Mouse (Mus musculus) embryonic facial prominence, embryonic 12.5 days (tissue): ENCODE measurements around the gene Rbm47. TPM values are rescaled to one million over a fixed set of nuclear protein-coding genes. Genes with fewer than 3 reads are reported as not detected.
"Not testable (repeated sequence)": the region's sequence is repeated elsewhere in the genome, so short reads cannot be mapped to it uniquely, and the experiment has no call there.

Experiments
- ATAC-seq: fragments of 200-750 bp; cut with Nextera tagmentation; 2 replicates; pipeline ENCODE4 v1.8.0; 2017; ENCODE audit not compliant: insufficient number of reproducible peaks, insufficient read depth, low FRiP score, low TSS enrichment
- H3K27ac ChIP-seq: fragments of 300-500 bp; sonication (generic); 2 replicates; pipeline ENCODE4 v1.5.1; 2016; ENCODE audit warnings: mild to moderate bottlenecking
- H3K27me3 ChIP-seq: fragments of 300-500 bp; sonication (generic); 2 replicates; pipeline ENCODE4 v1.6.1; 2016; ENCODE audit warnings: mild to moderate bottlenecking, moderate library complexity
- H3K36me3 ChIP-seq: fragments of 300-500 bp; sonication (generic); 2 replicates; pipeline ENCODE4 v1.6.1; 2016; ENCODE audit warnings: mild to moderate bottlenecking
- H3K4me1 ChIP-seq: fragments of 300-500 bp; sonication (generic); 2 replicates; pipeline ENCODE4 v1.6.1; 2016
- H3K4me2 ChIP-seq: fragments of 300-500 bp; sonication (generic); replicated peaks from 2 replicates; pipeline ENCODE4 v1.6.1; 2016; ENCODE audit warnings: mild to moderate bottlenecking, moderate library complexity
- H3K4me3 ChIP-seq: fragments of 300-500 bp; sonication (generic); 2 replicates; pipeline ENCODE4 v1.5.1; 2016; ENCODE audit warnings: mild to moderate bottlenecking
- H3K9ac ChIP-seq: fragments of 300-500 bp; sonication (generic); 2 replicates; pipeline ENCODE4 v1.6.1; 2016; ENCODE audit warnings: mild to moderate bottlenecking, moderate library complexity
- H3K9me3 ChIP-seq: fragments of 300-500 bp; sonication (generic); 2 replicates; pipeline ENCODE4 v1.6.1; 2016; ENCODE audit warnings: mild to moderate bottlenecking, moderate library complexity
- WGBS: fragments of 180-500 bp; shearing (Covaris S2); methylation state at CpG from one replicate; pipeline ENCODE4 v1.1.7; 2016; 5-methylcytosine and 5-hydroxymethylcytosine counted together
- polyA plus RNA-seq: library from polyadenylated mRNA; unstranded; fragments of >200 nt; fragmentation: Nextera tagmentation; extraction: Ambion mirVana; gene quantifications from 2 replicates; pipeline ENCODE4 v1.2.1, GENCODE M21; 2016

Gene Rbm47
- polyA plus RNA-seq, 1 experiment from 2014 or later = 5.0 TPM

DNA sequence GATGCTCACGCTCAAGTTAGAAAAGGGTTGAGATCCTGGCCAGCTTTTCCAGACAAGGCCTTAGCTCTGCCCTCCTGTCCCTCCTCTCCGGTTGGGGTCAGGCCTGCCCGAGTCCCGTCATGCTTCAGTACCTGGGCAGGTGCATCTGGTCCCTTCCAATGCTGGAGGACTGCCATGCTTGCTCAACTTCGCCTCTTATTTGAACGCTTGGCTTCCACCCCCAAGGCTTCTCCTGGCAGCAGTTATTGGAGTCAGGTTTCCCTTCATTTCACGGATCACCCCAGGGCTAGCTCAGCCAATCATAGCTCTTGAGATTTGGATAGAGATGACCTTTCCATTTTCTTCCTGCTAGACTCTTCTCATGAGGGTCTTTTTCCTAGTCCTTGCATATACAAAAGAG lies 172.8 kb downstream of the Rbm47 start:
- H3K4me2 ChIP-seq = no peak overlapping the region
- no peaks in the 10 kb centered on the region for H3K36me3 ChIP-seq
- no peaks in the 10 kb centered on the region for H3K9me3 ChIP-seq
- no peaks in the 10 kb centered on the region for H3K27me3 ChIP-seq
- no peak overlapping the region for H3K4me3 ChIP-seq
- WGBS = 59% methylated on average over 7 of the region's 7 CpGs
- no peak overlapping the region for H3K9ac ChIP-seq
- no peak for ATAC-seq
- 0 out of 2 replicates have a peak, but pooled peaks cover 3% of the 10 kb centered on the region for H3K4me1 ChIP-seq
- H3K27ac ChIP-seq = no peak overlapping the region

DNA sequence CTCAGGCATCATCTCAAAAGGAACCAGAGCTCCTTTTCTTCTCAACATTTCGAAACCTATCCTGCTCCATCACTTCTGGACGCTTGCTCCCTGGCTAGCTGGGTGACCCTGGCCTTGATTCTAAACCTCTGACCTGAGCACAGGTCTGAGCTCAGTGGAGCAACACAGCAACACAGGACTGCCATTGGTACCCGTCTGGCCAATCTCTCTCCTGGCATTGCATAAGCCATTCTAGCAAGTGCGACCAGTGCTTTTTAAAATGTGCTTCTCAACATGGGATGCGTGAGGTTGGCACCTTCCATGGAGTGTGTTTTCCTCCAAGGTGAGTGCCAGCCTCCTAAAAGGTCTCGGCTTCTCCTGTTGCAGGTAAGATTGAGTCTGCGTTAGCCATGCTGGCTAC lies 173.8 kb downstream of the Rbm47 start:
- H3K9ac ChIP-seq = no peak overlapping the region
- no peaks in the 10 kb centered on the region for H3K9me3 ChIP-seq
- H3K27me3 ChIP-seq = no peaks in the 10 kb centered on the region
- H3K4me3 ChIP-seq = no peak overlapping the region
- no peak overlapping the region for H3K27ac ChIP-seq
- H3K4me2 ChIP-seq = no peak overlapping the region
- ATAC-seq = no peak
- H3K4me1 ChIP-seq = 0 out of 2 replicates have a peak, but pooled peaks cover 3% of the 10 kb centered on the region
- 87% methylated on average over 7 of the region's 7 CpGs for WGBS
- H3K36me3 ChIP-seq = no peaks in the 10 kb centered on the region

DNA sequence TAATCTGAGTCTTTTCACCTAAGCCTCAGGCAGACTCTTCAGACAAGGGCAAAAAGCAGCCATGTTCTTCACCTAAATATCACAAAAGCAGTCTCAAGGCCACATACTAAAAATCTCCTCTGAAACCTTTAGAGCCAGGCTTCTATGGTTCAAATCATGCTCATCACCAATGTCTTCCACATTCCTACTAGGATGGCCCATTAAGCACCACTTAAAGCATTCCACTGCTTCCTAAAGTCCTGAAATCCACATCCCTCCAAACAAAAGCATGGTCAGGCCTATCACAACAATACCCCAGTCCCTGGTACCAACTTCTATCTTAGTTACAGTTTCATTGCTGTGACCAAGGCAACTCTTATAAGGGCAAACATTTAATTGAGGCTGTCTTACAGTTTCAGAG lies 175.1 kb downstream of the Rbm47 start:
- Histone ChIP-seq H3K9ac (no peak overlapping the region), H3K4me3 (no peak overlapping the region), H3K4me2 (no peak overlapping the region), H3K4me1 (0 out of 2 replicates have a peak, but pooled peaks cover 3% of the 10 kb centered on the region), H3K36me3 (no peaks in the 10 kb centered on the region), H3K27ac (no peak overlapping the region), H3K9me3 (no peaks in the 10 kb centered on the region), H3K27me3 (no peaks in the 10 kb centered on the region)
- ATAC-seq = no peak

DNA sequence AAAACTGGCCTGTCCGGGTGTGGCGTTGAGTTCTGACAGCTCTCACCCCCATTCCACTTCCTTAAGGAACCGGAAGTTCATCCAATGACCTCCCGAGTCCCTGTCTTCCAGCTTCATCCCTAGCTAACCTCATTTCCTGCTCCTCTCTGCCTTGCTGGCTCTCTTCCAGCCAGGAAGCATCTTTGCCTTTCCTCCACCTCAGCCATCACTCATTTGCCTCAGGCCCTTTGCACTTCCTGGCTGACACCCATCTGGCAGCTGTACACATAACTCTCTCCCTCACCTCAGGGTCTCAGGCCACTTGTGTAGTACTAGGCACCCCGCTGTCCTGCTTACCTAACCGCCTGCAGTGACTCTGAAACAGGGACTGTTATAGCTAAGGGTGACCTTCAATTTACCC lies 178.3 kb downstream of the Rbm47 start:
- Histone ChIP-seq H3K27ac (no peak overlapping the region), H3K4me1 (no peaks in the 10 kb centered on the region), H3K36me3 (no peaks in the 10 kb centered on the region), H3K4me2 (no peak overlapping the region), H3K27me3 (no peaks in the 10 kb centered on the region), H3K9me3 (no peaks in the 10 kb centered on the region), H3K4me3 (no peak overlapping the region), H3K9ac (no peak overlapping the region)
- no peak for ATAC-seq
- 75% methylated on average over 6 of the region's 6 CpGs for WGBS

DNA sequence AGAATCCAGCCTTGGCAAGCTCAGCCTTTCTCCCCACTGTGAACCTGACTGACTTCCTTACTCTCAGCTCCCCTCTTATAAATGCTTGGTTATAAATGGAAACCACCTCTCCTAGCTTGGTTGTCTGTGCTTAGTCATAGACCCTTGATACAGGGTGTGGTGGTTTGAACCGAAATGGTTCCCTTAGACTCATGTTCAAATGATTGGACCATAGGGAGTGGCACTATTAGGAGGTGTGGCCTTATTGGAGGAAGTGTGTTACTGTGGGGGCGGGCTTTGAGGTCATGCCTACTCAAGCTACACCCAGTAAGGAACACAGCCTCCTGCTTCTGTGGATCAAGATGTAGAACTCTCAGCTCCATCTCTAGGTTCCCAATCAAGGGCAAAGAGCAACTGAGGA lies 181.7 kb downstream of the Rbm47 start:
- no peaks in the 10 kb centered on the region for H3K27me3 ChIP-seq
- no peaks in the 10 kb centered on the region for H3K9me3 ChIP-seq
- no peaks in the 10 kb centered on the region for H3K4me1 ChIP-seq
- no peak overlapping the region for H3K4me2 ChIP-seq
- no peak overlapping the region for H3K9ac ChIP-seq
- no peak overlapping the region for H3K4me3 ChIP-seq
- H3K27ac ChIP-seq = no peak overlapping the region
- no peak for ATAC-seq
- 83% methylated on average over 2 of the region's 2 CpGs for WGBS
- no peaks in the 10 kb centered on the region for H3K36me3 ChIP-seq

DNA sequence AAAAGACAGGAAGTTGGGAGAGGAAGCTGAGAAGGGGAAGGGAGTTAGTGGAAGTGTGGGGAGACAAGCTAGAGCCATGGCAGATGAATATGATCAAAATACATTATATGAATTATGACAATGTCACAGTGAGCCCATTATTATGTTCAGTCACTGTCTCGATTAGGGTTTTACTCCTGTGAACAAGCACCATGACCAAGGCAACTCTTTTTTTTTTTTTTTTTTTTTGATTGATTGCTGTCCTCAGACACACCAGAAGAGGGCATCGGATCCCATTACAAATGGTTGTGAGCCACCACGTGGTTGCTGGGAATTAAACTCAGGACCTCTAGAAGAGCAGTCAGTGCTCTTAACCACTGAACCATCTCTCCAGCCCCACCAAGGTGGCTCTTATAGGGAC lies 185.9 kb downstream of the Rbm47 start:
- H3K4me3 ChIP-seq, ATAC-seq: not testable (repeated sequence)
- 75% methylated on average over 3 of the region's 3 CpGs for WGBS

DNA sequence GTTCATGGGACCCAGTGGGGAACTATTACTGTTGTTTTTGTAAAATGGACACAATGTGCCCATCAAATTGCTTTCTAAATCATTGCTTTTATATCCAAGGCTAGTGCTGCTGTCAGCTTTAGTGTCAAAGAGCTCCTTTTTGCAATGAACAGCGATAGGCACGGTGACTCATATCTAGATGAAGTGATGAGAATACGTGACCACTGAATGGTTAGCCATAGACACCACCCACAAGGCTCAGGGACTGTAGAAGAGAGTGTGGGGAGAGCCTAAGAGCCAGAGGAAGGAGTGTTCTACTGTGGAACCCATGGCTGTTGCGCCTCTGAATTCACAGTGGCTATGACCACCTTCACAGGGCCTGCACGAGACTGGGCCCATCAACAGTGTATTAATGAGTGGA lies 186.5 kb downstream of the Rbm47 start:
- Histone ChIP-seq H3K27ac (no peak overlapping the region), H3K9me3 (no peaks in the 10 kb centered on the region), H3K27me3 (no peaks in the 10 kb centered on the region), H3K4me3 (no peak overlapping the region), H3K36me3 (no peaks in the 10 kb centered on the region), H3K4me2 (no peak overlapping the region), H3K4me1 (no peaks in the 10 kb centered on the region), H3K9ac (no peak overlapping the region)
- ATAC-seq = no peak
- 91% methylated on average over 5 of the region's 5 CpGs for WGBS

More for the DNA sequence above, 185.9 kb downstream of the Rbm47 start:
- not testable (repeated sequence) for H3K27me3 ChIP-seq, H3K4me1 ChIP-seq, H3K4me2 ChIP-seq, H3K27ac ChIP-seq, H3K9me3 ChIP-seq, H3K36me3 ChIP-seq, H3K9ac ChIP-seq

DNA sequence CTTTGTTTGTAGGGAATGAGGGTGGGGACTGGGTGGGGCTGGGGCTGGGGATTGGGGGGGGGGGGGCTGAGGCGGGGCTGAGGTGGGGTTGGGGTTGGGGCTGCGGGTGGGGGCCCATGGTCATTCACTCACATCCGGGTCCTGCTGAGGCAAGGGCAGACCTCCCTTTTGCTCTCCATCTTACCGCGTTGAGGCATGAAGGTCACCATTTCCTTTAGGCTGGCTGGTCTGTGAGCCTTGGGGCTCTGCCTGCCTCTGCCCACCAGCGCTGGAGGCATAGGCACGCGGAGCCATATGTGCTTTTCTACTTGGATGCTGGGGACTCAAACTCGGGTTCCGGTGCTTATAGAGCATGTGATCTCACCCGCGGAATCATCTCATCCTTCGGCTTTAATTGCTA lies 197.2 kb downstream of the Rbm47 start:
- Histone ChIP-seq H3K4me3 (no peak overlapping the region), H3K4me2 (no peak overlapping the region), H3K9ac (no peak overlapping the region), H3K36me3 (no peaks in the 10 kb centered on the region), H3K9me3 (no peaks in the 10 kb centered on the region), H3K27ac (no peak overlapping the region), H3K4me1 (no peaks in the 10 kb centered on the region), H3K27me3 (no peaks in the 10 kb centered on the region)
- WGBS = 90% methylated on average over 13 of the region's 13 CpGs
- no peak for ATAC-seq

DNA sequence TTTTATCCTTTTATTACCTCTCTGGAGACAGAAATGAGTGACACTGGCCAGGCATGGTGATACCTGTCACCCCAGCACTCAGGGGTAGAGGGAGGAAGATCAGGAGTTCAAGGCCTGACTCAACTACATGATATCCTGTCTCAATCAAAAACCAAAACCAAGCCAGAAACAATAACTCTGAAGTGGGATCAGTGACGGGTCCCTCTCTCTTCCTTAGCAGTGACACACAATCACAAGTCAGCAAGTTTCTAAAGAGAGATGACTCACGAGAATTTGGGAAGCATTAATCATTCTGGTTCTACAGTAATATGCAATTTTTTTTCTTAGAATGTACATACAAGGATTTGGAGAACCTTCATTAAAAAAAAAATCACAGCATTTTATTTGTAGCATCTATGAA lies 199.7 kb downstream of the Rbm47 start:
- no peaks in the 10 kb centered on the region for H3K36me3 ChIP-seq
- no peaks in the 10 kb centered on the region for H3K27me3 ChIP-seq
- H3K9ac ChIP-seq = no peak overlapping the region
- H3K4me2 ChIP-seq = no peak overlapping the region
- H3K4me3 ChIP-seq = no peak overlapping the region
- H3K4me1 ChIP-seq = no peaks in the 10 kb centered on the region
- ATAC-seq = no peak
- H3K27ac ChIP-seq = no peak overlapping the region
- 69% methylated on average over 2 of the region's 2 CpGs for WGBS
- no peaks in the 10 kb centered on the region for H3K9me3 ChIP-seq

DNA sequence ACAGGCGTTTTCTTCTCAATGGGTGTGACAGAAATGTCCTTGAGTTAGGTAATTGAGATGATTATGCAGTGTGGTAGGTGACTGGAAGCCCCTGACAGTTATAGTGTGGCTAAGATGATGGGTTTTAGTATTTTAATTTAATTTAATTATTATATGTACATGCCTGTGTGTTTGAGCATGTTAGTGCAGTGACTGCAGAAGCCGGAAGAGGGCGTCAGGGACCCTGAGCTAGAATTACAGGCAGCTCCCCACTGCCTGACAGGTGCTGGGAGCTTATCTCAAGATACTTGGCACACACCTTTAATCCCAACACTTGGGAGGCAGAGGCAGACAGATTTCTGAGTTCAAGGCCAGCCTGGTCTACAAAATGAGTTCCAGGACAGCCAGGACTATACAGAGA lies 204.9 kb downstream of the Rbm47 start:
- WGBS = 89% methylated on average over 3 of the region's 3 CpGs
- Histone ChIP-seq H3K9me3 (no peaks in the 10 kb centered on the region), H3K36me3 (no peaks in the 10 kb centered on the region), H3K27ac (no peak overlapping the region), H3K4me2 (no peak overlapping the region), H3K4me1 (no peaks in the 10 kb centered on the region), H3K27me3 (no peaks in the 10 kb centered on the region), H3K9ac (no peak overlapping the region), H3K4me3 (no peak overlapping the region)
- no peak for ATAC-seq

DNA sequence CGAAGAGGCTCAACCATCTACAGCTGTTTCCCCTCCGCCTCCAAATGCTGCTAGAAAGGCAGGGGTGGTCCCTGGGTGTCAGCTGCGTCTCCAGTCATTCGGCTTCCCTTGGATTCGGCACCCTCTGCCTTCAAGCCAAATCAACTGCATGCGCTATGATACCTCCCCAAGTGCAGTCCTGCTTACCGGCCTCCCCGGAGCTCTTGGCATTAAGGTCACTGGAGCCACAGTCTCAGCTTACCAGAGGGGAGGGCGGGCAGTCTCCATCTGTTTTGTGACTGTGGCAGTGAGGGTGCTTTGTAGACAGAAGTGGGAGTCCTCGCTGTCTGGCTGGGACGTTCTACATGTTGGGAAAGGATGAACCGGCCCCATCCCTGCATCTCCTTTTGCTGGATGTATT lies 205.8 kb downstream of the Rbm47 start:
- 58% methylated on average over 12 of the region's 12 CpGs for WGBS
- no peak for ATAC-seq
- H3K9me3 ChIP-seq = no peaks in the 10 kb centered on the region
- no peak overlapping the region for H3K4me2 ChIP-seq
- no peaks in the 10 kb centered on the region for H3K36me3 ChIP-seq
- H3K9ac ChIP-seq = no peak overlapping the region
- H3K4me1 ChIP-seq = no peaks in the 10 kb centered on the region
- H3K27me3 ChIP-seq = no peaks in the 10 kb centered on the region
- H3K4me3 ChIP-seq = no peak overlapping the region
- H3K27ac ChIP-seq = no peak overlapping the region
